Mouse (Mus musculus) forebrain, embryonic 14.5 days (tissue): Measurements from ENCODE around the gene Avil. TPM values are rescaled to one million over a fixed set of nuclear protein-coding genes. Genes with fewer than 3 reads are reported as not detected.
"Not testable (repeated sequence)": the region's sequence is repeated elsewhere in the genome, so short reads cannot be mapped to it uniquely, and the experiment has no call there.

Experiments
- ATAC-seq: fragments of 200-750 bp; cut with Nextera tagmentation; 2 replicates; pipeline ENCODE4 v1.8.0; 2017; ENCODE audit warnings: mild to moderate bottlenecking, moderate library complexity
- DNase-seq: peaks from one replicate; pipeline ENCODE4 v3.0.0-alpha.2; 2015; ENCODE audit warnings: low spot score
- H3K27ac ChIP-seq: fragments of 300-500 bp; sonication (generic); 2 replicates; pipeline ENCODE4 v1.5.1; 2014; ENCODE audit warnings: low read depth, mild to moderate bottlenecking, control low read depth, low read length, moderate library complexity
- H3K27me3 ChIP-seq: fragments of 300-500 bp; sonication (generic); replicated peaks from 2 replicates; pipeline ENCODE4 v1.6.1; 2014; ENCODE audit warnings: low read length, control low read depth, mixed read lengths; ENCODE audit not compliant: control insufficient read depth, insufficient read depth
- H3K36me3 ChIP-seq: fragments of 300-500 bp; sonication (generic); 2 replicates; pipeline ENCODE4 v1.6.1; 2014; ENCODE audit warnings: low read length, control low read depth; ENCODE audit not compliant: control insufficient read depth, insufficient read depth
- H3K4me1 ChIP-seq: fragments of 300-500 bp; sonication (generic); 2 replicates; pipeline ENCODE4 v1.6.1; 2014; ENCODE audit warnings: antibody characterized with exemption, low read length, control low read depth; ENCODE audit not compliant: control insufficient read depth, insufficient read depth
- H3K4me2 ChIP-seq: fragments of 300-500 bp; sonication (generic); 2 replicates; pipeline ENCODE4 v1.6.1; 2014; ENCODE audit warnings: mild to moderate bottlenecking, control low read depth, low read length
- H3K4me3 ChIP-seq: fragments of 300-500 bp; sonication (generic); 2 replicates; pipeline ENCODE4 v1.5.1; 2014; ENCODE audit warnings: low read depth, low read length, control low read depth
- H3K9ac ChIP-seq: fragments of 300-500 bp; sonication (generic); 2 replicates; pipeline ENCODE4 v1.6.1; 2014; ENCODE audit warnings: mild to moderate bottlenecking, low read length, control low read depth, moderate library complexity
- H3K9me3 ChIP-seq: fragments of 300-500 bp; sonication (generic); replicated peaks from 2 replicates; pipeline ENCODE4 v1.6.1; 2016; ENCODE audit warnings: low read length, control low read depth, mixed read lengths; ENCODE audit not compliant: control insufficient read depth
- WGBS: fragments of 180-500 bp; shearing (Covaris S2); extraction: QIAGEN DNeasy Blood & Tissue Kit; methylation state at CpG from one replicate; pipeline ENCODE4 v1.1.7; 2014; 5-methylcytosine and 5-hydroxymethylcytosine counted together
- polyA plus RNA-seq: library from polyadenylated mRNA; unstranded; fragments of >200 nt; fragmentation: Nextera tagmentation; extraction: Ambion mirVana; gene quantifications from 2 replicates; pipeline ENCODE4 v1.2.1, GENCODE M21; 2014

Gene Avil
- polyA plus RNA-seq, 1 experiment from 2014 or later: 0.70 TPM

- DNase-seq: peak; percentile 60
- peak overlapping the region; percentile 87 for H3K4me2 ChIP-seq
- H3K9me3 ChIP-seq: no peaks in the 10 kb centered on the region
- H3K27me3 ChIP-seq: no peaks in the 10 kb centered on the region
- H3K27ac ChIP-seq: peak overlapping the region; percentile 95
- peak overlapping the region; percentile 89 for H3K4me3 ChIP-seq
- H3K4me1 ChIP-seq: peaks cover 20% of the 10 kb centered on the region
- under 1% methylated on average over 58 of the region's 92 CpGs for WGBS
- H3K9ac ChIP-seq: peak overlapping the region; percentile 97
- H3K36me3 ChIP-seq: peaks cover 33% of the 10 kb centered on the region
- ATAC-seq: peak; percentile 8; the same call in 1 of the 2 replicates
Measured at GRCm38 (mm10) chr10:127059174-127059967, 58.9 kb downstream of the Avil start.

DNA sequence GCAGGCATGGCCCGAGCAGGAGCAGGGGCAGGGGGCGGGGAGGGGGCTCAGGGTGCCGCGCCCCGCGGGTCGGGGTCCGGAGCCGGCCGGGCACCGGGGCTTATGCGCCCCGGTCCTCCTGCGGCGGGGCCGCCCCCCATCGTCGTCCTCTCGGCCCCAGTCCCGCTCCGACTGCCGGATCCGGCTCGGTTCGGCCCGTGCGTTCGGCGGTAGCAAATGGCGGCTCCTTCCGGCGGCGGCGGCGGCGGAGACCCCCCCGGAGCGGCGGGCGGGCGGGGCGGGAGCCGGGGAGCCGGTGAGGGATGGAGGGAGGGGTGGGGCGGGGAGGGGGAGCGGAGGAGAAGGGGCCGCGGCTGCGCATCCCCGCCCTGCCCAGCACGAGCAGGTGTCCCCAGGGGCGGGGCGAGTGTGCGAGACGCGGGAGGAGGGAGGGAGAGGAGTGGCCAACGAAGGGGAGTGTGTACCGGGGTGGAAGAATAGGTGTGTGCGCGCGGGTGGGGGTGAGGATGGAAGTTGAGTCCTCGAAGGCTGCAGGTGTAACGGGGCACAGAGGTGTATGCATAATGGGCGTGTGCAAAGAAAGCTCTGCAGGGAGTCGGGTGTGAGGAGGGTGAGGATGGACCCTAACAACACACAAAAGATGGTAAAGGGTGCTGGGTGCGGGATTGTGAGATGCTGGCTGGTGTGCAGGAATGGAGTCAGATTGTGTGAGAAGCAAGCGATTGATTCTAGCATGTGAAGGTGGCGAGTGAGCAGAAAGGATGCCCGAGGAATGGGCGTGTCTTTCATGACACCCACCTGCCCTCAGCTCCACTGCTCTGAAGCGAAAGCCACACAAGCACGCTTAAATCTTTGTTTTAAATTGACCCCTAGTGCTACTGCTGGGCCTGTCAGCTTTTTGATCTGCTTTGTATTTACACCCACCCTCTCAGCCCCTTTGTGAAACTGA is 59.7 kb downstream of the Avil start, which contains the start of gene March9:
Gene March9, minus strand, starts transcription at position 217 of the 949 bp plus-strand sequence.
- H3K4me3 ChIP-seq: peak within 1 kb of the TSS; percentile 89
- peak within 1 kb of the TSS; percentile 95 for H3K27ac ChIP-seq
- H3K27me3 ChIP-seq: no peaks in the 10 kb centered on the region
- peaks cover 26% of the 10 kb centered on the region for H3K4me1 ChIP-seq
- H3K4me2 ChIP-seq: peak within 1 kb of the TSS; percentile 87
- under 1% methylated on average over 42 of the region's 72 CpGs for WGBS
- no peaks in the 10 kb centered on the region for H3K9me3 ChIP-seq
- ATAC-seq: peak; percentile 53
- H3K9ac ChIP-seq: peak within 1 kb of the TSS; percentile 97
- H3K36me3 ChIP-seq: peaks cover 33% of the 10 kb centered on the region
- peak; percentile 93 for DNase-seq

- DNase-seq (peak; percentile 49), ATAC-seq (no peak)
- H3K27ac ChIP-seq: peak overlapping the region; percentile 95
- H3K4me3 ChIP-seq: peak overlapping the region; percentile 89
- no peaks in the 10 kb centered on the region for H3K27me3 ChIP-seq
- no peaks in the 10 kb centered on the region for H3K9me3 ChIP-seq
- WGBS: 10% methylated on average over 5 of the region's 5 CpGs
- H3K4me2 ChIP-seq: peak overlapping the region; percentile 87
- H3K4me1 ChIP-seq: peaks cover 26% of the 10 kb centered on the region
- H3K36me3 ChIP-seq: peaks cover 33% of the 10 kb centered on the region
- H3K9ac ChIP-seq: peak overlapping the region; percentile 97
Measured at GRCm38 (mm10) chr10:127061085-127061484, 60.6 kb downstream of the Avil start.

DNA sequence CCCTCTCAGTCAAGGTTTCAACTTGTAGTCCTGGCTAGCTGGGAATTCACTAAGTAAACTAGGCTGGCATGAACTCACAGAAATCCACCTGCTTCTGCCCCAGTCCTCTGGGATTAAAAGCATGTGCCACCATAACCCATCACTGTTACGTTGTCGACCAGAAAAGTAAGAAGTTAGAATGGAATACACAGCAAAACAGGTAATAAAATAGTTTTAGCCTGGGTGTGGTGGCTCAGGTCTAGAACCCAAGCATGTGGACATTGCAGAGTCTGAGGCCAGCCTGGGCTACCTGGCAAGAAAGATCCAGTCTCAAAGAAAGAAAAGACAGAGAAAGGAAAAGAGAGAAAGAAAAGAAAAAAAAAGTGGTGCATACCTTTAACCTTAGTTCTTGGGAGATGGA is 61.0 kb downstream of the Avil start:
- ATAC-seq (no peak), DNase-seq (no peak)
- Histone ChIP-seq H3K9ac (peak overlapping the region; percentile 97; the same call in 1 of the 2 replicates), H3K36me3 (peaks cover 33% of the 10 kb centered on the region), H3K4me2 (peak overlapping the region; percentile 87), H3K4me1 (peaks cover 26% of the 10 kb centered on the region), H3K27ac (peak overlapping the region; percentile 95), H3K4me3 (0 out of 2 replicates have a peak overlapping the region, but pooled peaks have one; percentile 89), H3K9me3 (no peaks in the 10 kb centered on the region), H3K27me3 (no peaks in the 10 kb centered on the region)
- 71% methylated on average over 2 of the region's 2 CpGs for WGBS

GRCm38 (mm10) chr10:127062101-127062500 is 61.6 kb downstream of the Avil start:
- not testable (repeated sequence) for H3K27ac ChIP-seq, H3K4me2 ChIP-seq, H3K9me3 ChIP-seq, ATAC-seq, H3K27me3 ChIP-seq, DNase-seq, H3K4me3 ChIP-seq, H3K9ac ChIP-seq
- peaks cover 33% of the 10 kb centered on the region for H3K36me3 ChIP-seq
- 85% methylated on average over 4 of the region's 4 CpGs for WGBS
- peaks cover 26% of the 10 kb centered on the region for H3K4me1 ChIP-seq

DNA sequence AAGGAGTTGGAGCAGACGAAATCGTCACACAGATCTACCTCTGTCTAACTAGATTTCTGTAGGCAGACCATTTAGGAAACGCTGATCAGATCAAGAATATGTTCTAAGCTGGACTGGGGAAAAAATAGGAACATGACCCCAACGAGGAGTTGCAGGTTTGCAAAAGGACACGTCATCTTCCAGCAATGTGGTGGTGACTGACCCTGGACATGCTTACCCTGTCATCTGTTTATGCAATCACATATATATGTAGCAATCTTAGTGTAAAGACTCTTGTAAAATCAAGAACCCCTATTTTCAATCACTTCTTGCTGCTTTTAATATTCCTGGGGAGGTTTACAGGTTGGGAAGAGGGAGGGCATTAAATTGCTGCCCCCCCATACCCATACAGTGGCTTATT is 62.0 kb downstream of the Avil start:
- Histone ChIP-seq H3K9me3 (no peaks in the 10 kb centered on the region), H3K4me1 (peaks cover 26% of the 10 kb centered on the region), H3K27ac (peak overlapping the region; percentile 79; the same call in 1 of the 2 replicates), H3K36me3 (peaks cover 33% of the 10 kb centered on the region), H3K27me3 (no peaks in the 10 kb centered on the region), H3K4me2 (peak overlapping the region; percentile 51), H3K4me3 (no peak overlapping the region), H3K9ac (no peak overlapping the region)
- WGBS: 78% methylated on average over 5 of the region's 5 CpGs
- ATAC-seq: no peak
- DNase-seq: no peak

DNA sequence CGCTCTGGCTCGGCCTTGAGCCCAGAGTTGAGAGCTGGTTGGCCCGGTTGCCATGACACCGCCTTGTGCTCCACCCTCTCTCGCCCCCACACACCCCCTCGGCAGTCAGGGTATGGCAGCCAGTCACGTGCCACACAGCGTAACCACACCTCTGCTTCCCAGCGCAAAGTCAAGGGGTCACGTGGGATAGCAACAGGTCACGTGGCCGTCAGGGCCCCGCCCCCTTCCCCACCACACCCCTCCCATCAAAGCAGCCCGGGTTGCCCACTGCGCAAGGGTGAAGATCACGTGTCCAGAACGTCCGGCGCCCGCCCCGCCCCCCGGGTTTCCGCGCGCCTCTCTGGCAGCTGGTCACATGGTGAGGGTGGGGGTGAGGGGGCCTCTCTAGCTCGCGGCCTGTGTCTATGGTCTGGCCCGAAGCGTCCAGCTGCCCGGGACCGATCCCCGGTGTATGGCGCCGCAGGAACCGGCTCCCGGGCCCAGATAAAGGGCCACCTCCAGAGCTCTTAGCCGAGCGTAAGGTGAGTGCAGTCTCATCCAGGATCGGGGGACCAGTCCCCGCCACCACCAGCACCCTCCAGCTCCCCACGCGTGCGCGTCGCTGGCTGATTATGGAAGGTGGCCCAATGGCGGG is 62.8 kb downstream of the Avil start, which contains the start of gene Cdk4:
Gene Cdk4, plus strand, starts transcription at position 296 of the 634 bp plus-strand sequence.
- under 1% methylated on average over 43 of the region's 46 CpGs for WGBS
- Histone ChIP-seq H3K9ac (peak within 1 kb of the TSS; percentile 93), H3K4me2 (peak within 1 kb of the TSS; percentile 94), H3K4me1 (peaks cover 26% of the 10 kb centered on the region), H3K27me3 (no peaks in the 10 kb centered on the region), H3K4me3 (peak within 1 kb of the TSS; percentile 67), H3K9me3 (no peaks in the 10 kb centered on the region), H3K36me3 (peaks cover 40% of the 10 kb centered on the region), H3K27ac (peak within 1 kb of the TSS; percentile 85)
- DNase-seq (peak; percentile 99), ATAC-seq (peak; percentile 89)
